Mouse (Mus musculus): ENCODE results near the gene Aldh1a3. TPM values are rescaled to one million over a fixed set of nuclear protein-coding genes. Genes with fewer than 3 reads are reported as not detected.

The Aldh1a3 gene
- polyA plus RNA-seq, 1 experiment from 2014 or later = 29.6 TPM

DNA sequence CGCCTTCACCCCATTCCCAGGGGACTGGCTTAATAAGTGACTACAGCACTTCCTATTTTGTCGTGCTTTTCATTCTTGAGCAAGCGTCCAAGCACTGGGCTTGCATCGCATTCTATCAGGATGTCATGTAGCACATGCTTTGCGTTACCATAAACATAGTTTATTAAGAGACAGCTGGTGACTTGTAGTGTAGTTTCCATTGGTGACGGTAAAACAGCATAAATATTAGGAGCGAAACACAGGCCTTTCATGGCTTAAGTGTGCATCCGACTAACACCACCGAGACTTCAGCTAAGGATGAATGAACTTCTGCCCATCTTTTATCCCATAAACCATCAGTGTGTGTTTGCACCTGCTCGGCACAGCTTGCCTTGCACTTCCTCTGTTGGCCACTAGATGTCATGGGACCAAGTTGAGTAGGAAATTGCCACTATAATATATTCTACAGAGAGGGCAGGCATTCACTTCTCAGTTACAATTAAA is 7.2 kb upstream of the Aldh1a3 start:
- no peak overlapping the region for H3K4me3 ChIP-seq (ENCODE audit: low read depth, low read length)
- WGBS = 46% methylated on average over 10 of the region's 10 CpGs
- H3K27me3 ChIP-seq (replicated peaks; ENCODE audit: control insufficient read depth, insufficient read depth, low read length) = 0 out of 2 replicates have a peak, but pooled peaks cover 3% of the 10 kb centered on the region
- H3K36me3 ChIP-seq (ENCODE audit: control insufficient read depth, insufficient read depth, low read length) = no peaks in the 10 kb centered on the region
- DNase-seq (ENCODE audit: low spot score) (peak; percentile 53), ATAC-seq (ENCODE audit: low read depth) (0 out of 2 replicates have a peak, but pooled peaks have one; percentile 49)
- H3K27ac ChIP-seq (replicated peaks; ENCODE audit: low read depth, low read length) = no peak overlapping the region
- H3K9me3 ChIP-seq (ENCODE audit: control insufficient read depth, low read length) = no peaks in the 10 kb centered on the region
- H3K4me1 ChIP-seq (ENCODE audit: control insufficient read depth, insufficient read depth, low read length) = peaks cover 4% of the 10 kb centered on the region
- H3K9ac ChIP-seq (ENCODE audit: low read depth, low read length) = no peak overlapping the region
- no peak overlapping the region for H3K4me2 ChIP-seq (ENCODE audit: low read depth, low read length)

DNA sequence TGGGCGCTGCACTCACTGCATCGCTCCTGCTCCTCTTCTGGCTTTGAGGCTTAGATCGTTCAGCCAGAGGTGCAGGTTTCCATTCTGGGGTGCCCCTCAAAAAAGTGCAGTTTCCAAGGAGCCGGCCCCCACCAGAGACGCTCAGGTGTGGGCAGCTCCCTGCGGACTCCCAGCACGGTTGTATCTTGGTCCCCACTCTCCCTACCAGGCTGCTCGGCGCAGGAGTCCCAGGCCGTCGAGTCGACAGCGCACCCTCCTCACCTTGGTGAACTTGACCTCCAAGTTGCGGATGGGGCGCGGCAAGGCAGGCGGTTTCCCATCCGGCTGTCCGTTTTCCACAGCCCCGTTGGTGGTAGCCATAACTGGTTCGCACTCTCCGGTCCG is 272 bp downstream of the Aldh1a3 start:
- Histone ChIP-seq H3K4me3 (ENCODE audit: low read depth, low read length) (peak overlapping the region; percentile 51), H3K27ac (replicated peaks; ENCODE audit: low read depth, low read length) (no peak overlapping the region), H3K4me1 (ENCODE audit: control insufficient read depth, insufficient read depth, low read length) (peaks cover 11% of the 10 kb centered on the region), H3K36me3 (ENCODE audit: control insufficient read depth, insufficient read depth, low read length) (no peaks in the 10 kb centered on the region), H3K4me2 (ENCODE audit: low read depth, low read length) (peak overlapping the region; percentile 93), H3K9me3 (ENCODE audit: control insufficient read depth, low read length) (no peaks in the 10 kb centered on the region), H3K27me3 (replicated peaks; ENCODE audit: control insufficient read depth, insufficient read depth, low read length) (peaks cover 52% of the 10 kb centered on the region), H3K9ac (ENCODE audit: low read depth, low read length) (peak overlapping the region; percentile 55)
- WGBS = under 1% methylated on average over 20 of the region's 23 CpGs
- DNase-seq (ENCODE audit: low spot score) (no peak), ATAC-seq (ENCODE audit: low read depth) (no peak)

DNA sequence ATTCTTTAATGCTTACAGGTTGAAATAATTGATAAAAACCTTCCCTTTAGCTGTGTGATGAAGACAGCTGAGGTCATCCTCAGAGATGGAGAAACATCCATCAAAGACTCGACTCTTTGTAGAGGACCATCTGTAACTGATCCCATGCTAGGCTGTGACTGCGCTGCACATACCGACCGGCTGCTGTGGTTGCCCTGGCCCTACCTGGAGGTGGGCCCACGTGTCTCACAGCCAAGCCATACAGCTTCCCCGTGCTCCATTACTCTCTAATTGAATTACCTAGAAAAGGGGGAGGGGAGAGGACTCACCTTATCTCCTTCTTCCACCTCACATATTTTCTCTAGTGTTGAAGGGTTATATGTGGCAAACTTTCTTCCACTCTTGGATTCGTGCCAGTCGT is 5.4 kb downstream of the Aldh1a3 start:
- Histone ChIP-seq H3K4me2 (ENCODE audit: low read depth, low read length) (no peak overlapping the region), H3K36me3 (ENCODE audit: control insufficient read depth, insufficient read depth, low read length) (no peaks in the 10 kb centered on the region), H3K27ac (replicated peaks; ENCODE audit: low read depth, low read length) (no peak overlapping the region), H3K27me3 (replicated peaks; ENCODE audit: control insufficient read depth, insufficient read depth, low read length) (peaks cover 23% of the 10 kb centered on the region), H3K9ac (ENCODE audit: low read depth, low read length) (no peak overlapping the region), H3K9me3 (ENCODE audit: control insufficient read depth, low read length) (no peaks in the 10 kb centered on the region), H3K4me3 (ENCODE audit: low read depth, low read length) (no peak overlapping the region), H3K4me1 (ENCODE audit: control insufficient read depth, insufficient read depth, low read length) (peaks cover 5% of the 10 kb centered on the region)
- DNase-seq (ENCODE audit: low spot score) (no peak), ATAC-seq (ENCODE audit: low read depth) (no peak)
- WGBS = 74% methylated on average over 8 of the region's 8 CpGs

DNA sequence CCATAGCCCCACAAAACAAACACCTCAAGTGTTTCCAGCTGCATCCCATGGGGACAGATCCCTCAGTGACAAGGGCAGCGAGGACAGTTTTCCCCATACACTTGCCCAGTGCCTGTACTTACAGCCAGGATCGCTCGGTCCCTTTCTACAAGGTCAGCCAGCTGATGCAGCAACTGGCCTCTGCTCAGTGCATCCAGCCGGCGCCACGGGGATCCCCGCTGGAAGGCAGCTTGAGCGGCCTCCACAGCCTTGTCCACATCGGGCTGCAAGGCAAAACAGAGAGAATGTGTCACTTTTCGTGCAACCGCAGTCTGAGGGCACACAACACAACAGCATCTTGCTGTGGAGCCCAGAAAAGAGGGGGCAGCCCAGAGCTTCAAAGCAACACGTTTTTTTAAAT is 8.3 kb downstream of the Aldh1a3 start:
- Histone ChIP-seq H3K4me3 (ENCODE audit: low read depth, low read length) (no peak overlapping the region), H3K9ac (ENCODE audit: low read depth, low read length) (no peak overlapping the region), H3K4me2 (ENCODE audit: low read depth, low read length) (no peak overlapping the region), H3K9me3 (ENCODE audit: control insufficient read depth, low read length) (no peaks in the 10 kb centered on the region), H3K27me3 (replicated peaks; ENCODE audit: control insufficient read depth, insufficient read depth, low read length) (no peaks in the 10 kb centered on the region), H3K27ac (replicated peaks; ENCODE audit: low read depth, low read length) (no peak overlapping the region), H3K36me3 (ENCODE audit: control insufficient read depth, insufficient read depth, low read length) (no peaks in the 10 kb centered on the region), H3K4me1 (ENCODE audit: control insufficient read depth, insufficient read depth, low read length) (peaks cover 5% of the 10 kb centered on the region; the same call in 1 of the 2 replicates)
- no peak for DNase-seq (ENCODE audit: low spot score)
- ATAC-seq (ENCODE audit: low read depth) = no peak
- WGBS = 55% methylated on average over 12 of the region's 12 CpGs

DNA sequence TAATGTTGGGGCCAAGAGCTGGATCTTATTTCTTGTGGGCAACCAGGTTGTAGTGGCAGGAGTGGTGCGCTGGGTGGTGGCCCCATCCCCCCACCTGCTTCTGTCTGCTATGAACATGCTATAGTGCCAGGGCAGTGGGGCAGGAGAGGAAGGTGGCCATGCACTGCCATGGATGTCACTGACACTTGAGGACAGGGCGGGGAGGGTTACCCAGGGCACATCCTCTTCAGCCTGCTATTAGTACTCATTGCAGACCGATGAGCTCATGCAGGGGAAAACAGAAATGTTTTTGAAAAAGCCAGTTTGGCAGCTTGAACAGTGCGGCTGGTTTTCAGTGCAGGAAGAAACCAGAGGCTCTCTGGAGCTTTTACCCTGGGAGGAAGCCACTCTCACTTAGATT is 10.5 kb downstream of the Aldh1a3 start:
- Histone ChIP-seq H3K9ac (ENCODE audit: low read depth, low read length) (no peak overlapping the region), H3K9me3 (ENCODE audit: control insufficient read depth, low read length) (no peaks in the 10 kb centered on the region), H3K4me2 (ENCODE audit: low read depth, low read length) (no peak overlapping the region), H3K4me1 (ENCODE audit: control insufficient read depth, insufficient read depth, low read length) (no peaks in the 10 kb centered on the region), H3K4me3 (ENCODE audit: low read depth, low read length) (no peak overlapping the region), H3K27me3 (replicated peaks; ENCODE audit: control insufficient read depth, insufficient read depth, low read length) (no peaks in the 10 kb centered on the region), H3K36me3 (ENCODE audit: control insufficient read depth, insufficient read depth, low read length) (no peaks in the 10 kb centered on the region), H3K27ac (replicated peaks; ENCODE audit: low read depth, low read length) (no peak overlapping the region)
- 61% methylated on average over 4 of the region's 4 CpGs for WGBS
- DNase-seq (ENCODE audit: low spot score) (no peak), ATAC-seq (ENCODE audit: low read depth) (peak; percentile 26; the same call in 1 of the 2 replicates)

DNA sequence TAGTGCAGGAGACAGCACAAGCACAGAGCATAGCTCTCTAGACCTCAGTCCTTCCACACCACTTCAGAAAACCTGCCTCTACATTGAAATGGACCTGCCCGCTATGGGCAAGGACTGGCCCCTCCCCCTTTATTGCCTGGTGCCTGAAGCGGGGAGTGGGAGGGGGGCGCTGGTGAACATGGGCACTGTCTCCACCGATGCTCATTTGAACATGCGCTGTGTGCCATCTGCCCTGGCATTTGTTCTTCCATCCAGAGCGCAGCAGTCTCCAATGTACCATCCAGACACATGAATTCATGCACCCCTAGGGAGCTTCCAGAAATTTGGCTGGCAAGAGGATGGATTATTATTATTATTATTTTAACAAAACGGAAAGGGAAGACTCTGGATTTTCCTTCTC is 14.2 kb downstream of the Aldh1a3 start:
- no peaks in the 10 kb centered on the region for H3K27me3 ChIP-seq (replicated peaks; ENCODE audit: control insufficient read depth, insufficient read depth, low read length)
- H3K27ac ChIP-seq (replicated peaks; ENCODE audit: low read depth, low read length) = no peak overlapping the region
- no peak overlapping the region for H3K9ac ChIP-seq (ENCODE audit: low read depth, low read length)
- WGBS = 77% methylated on average over 7 of the region's 7 CpGs
- no peak overlapping the region for H3K4me3 ChIP-seq (ENCODE audit: low read depth, low read length)
- DNase-seq (ENCODE audit: low spot score) (no peak), ATAC-seq (ENCODE audit: low read depth) (no peak)
- no peak overlapping the region for H3K4me2 ChIP-seq (ENCODE audit: low read depth, low read length)
- H3K9me3 ChIP-seq (ENCODE audit: control insufficient read depth, low read length) = no peaks in the 10 kb centered on the region
- H3K4me1 ChIP-seq (ENCODE audit: control insufficient read depth, insufficient read depth, low read length) = no peaks in the 10 kb centered on the region
- H3K36me3 ChIP-seq (ENCODE audit: control insufficient read depth, insufficient read depth, low read length) = no peaks in the 10 kb centered on the region

DNA sequence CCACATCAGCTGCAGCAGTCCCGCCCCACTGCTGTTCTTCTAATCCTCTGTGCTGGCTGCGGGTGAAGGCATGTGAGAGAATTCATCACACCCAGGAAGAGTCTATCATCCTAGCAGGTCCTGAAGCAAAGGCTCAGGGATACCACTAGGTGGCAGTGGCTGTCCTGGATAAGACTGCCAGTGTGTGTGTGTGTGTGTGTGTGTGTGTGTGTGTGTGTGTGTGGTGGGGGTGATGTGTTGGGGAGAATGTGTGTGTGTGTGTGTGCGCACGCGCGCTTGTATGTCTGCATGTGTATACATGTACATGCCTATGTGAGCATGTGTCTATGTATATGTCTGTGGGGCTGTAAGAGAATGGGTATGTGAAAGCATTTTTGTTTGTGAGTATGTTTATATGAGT is 17.9 kb downstream of the Aldh1a3 start:
- DNase-seq (ENCODE audit: low spot score) (peak; percentile 66), ATAC-seq (ENCODE audit: low read depth) (no peak)
- WGBS = 84% methylated on average over 5 of the region's 6 CpGs
- Histone ChIP-seq H3K27ac (replicated peaks; ENCODE audit: low read depth, low read length) (no peak overlapping the region), H3K4me2 (ENCODE audit: low read depth, low read length) (no peak overlapping the region), H3K36me3 (ENCODE audit: control insufficient read depth, insufficient read depth, low read length) (no peaks in the 10 kb centered on the region), H3K27me3 (replicated peaks; ENCODE audit: control insufficient read depth, insufficient read depth, low read length) (no peaks in the 10 kb centered on the region), H3K9me3 (ENCODE audit: control insufficient read depth, low read length) (no peaks in the 10 kb centered on the region), H3K4me3 (ENCODE audit: low read depth, low read length) (no peak overlapping the region), H3K4me1 (ENCODE audit: control insufficient read depth, insufficient read depth, low read length) (peaks cover 18% of the 10 kb centered on the region), H3K9ac (ENCODE audit: low read depth, low read length) (no peak overlapping the region)

DNA sequence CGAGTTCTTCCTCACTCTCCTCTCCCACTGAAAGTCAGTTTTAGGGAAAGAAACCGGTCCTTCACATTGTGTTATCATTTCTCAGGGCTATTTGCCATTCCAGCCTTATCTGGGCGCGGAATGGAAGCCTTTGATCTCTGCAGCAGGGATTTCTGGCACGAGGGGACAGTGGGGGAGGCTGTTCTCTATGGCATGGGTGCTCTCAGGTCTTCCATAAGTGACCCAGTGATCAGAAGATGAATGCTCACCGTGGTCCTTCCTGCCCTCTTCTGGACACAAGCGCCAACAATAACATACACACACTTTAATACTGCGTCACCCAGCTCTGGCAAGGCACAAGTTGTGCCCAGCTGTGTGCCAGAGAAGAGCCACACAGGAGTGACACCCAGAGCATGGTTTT is 20.3 kb downstream of the Aldh1a3 start:
- peaks cover 27% of the 10 kb centered on the region for H3K4me1 ChIP-seq (ENCODE audit: control insufficient read depth, insufficient read depth, low read length)
- H3K9ac ChIP-seq (ENCODE audit: low read depth, low read length) = no peak overlapping the region
- no peak overlapping the region for H3K4me2 ChIP-seq (ENCODE audit: low read depth, low read length)
- ATAC-seq (ENCODE audit: low read depth) (no peak), DNase-seq (ENCODE audit: low spot score) (no peak)
- no peaks in the 10 kb centered on the region for H3K9me3 ChIP-seq (ENCODE audit: control insufficient read depth, low read length)
- no peaks in the 10 kb centered on the region for H3K27me3 ChIP-seq (replicated peaks; ENCODE audit: control insufficient read depth, insufficient read depth, low read length)
- no peaks in the 10 kb centered on the region for H3K36me3 ChIP-seq (ENCODE audit: control insufficient read depth, insufficient read depth, low read length)
- no peak overlapping the region for H3K4me3 ChIP-seq (ENCODE audit: low read depth, low read length)
- no peak overlapping the region for H3K27ac ChIP-seq (replicated peaks; ENCODE audit: low read depth, low read length)
- 80% methylated on average over 8 of the region's 8 CpGs for WGBS

DNA sequence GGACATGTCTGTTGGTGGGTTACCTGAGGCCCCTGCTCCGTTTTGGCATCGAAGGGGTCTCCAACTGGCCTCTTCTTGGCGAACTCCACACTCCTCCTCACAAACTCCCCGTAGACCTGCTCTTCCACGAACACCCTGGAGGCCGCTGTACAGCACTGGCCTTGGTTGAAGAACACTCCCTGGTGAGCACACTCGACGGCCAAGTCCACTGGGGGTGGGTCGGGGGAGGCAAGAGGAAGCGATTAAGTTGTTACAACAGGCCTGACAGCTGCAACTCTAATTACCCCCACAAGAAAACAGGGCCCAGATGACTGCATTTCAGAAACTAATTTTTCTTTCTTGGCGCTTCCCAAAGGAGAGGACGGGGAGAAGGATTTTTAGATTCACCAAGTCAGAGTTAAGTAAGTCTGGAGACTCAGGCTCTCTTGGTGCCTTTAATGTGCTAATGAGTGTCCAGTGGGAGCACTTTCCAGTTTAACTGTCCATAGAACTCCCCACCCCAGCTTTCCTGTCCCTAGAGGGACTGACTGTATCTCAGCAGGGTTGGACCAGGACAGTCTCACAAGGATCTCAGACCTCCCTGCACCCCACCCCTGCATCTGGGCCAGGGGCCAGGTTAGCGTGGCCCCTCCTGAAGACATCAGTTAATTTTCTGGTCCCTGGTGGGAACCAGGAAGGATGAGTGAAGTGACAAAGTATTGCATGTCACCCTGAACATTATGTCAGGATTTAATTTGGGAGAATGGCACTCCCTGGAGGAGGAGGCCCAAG is 21.2 kb downstream of the Aldh1a3 start:
- Histone ChIP-seq H3K27ac (replicated peaks; ENCODE audit: low read depth, low read length) (no peak overlapping the region), H3K9ac (ENCODE audit: low read depth, low read length) (no peak overlapping the region), H3K4me3 (ENCODE audit: low read depth, low read length) (no peak overlapping the region), H3K4me2 (ENCODE audit: low read depth, low read length) (no peak overlapping the region), H3K9me3 (ENCODE audit: control insufficient read depth, low read length) (no peaks in the 10 kb centered on the region), H3K27me3 (replicated peaks; ENCODE audit: control insufficient read depth, insufficient read depth, low read length) (no peaks in the 10 kb centered on the region), H3K4me1 (ENCODE audit: control insufficient read depth, insufficient read depth, low read length) (peaks cover 27% of the 10 kb centered on the region), H3K36me3 (ENCODE audit: control insufficient read depth, insufficient read depth, low read length) (no peaks in the 10 kb centered on the region)
- DNase-seq (ENCODE audit: low spot score) = no peak
- ATAC-seq (ENCODE audit: low read depth) = no peak
- WGBS = 41% methylated on average over 13 of the region's 13 CpGs
